Mouse (Mus musculus): ENCODE results near the gene Nt5c. TPM values are rescaled to one million over a fixed set of nuclear protein-coding genes. Genes with fewer than 3 reads are reported as not detected.
A peak's percentile ranks its signal among the peaks of the same experiment; 100 is the strongest.
"Not testable (repeated sequence)": the region's sequence is repeated elsewhere in the genome, so short reads cannot be mapped to it uniquely, and the experiment has no call there.

Nt5c gene
- 10 to 100 TPM in 1 of 2 experiments, 1 to 10 TPM in 1; 8.7 to 11.2 TPM for total RNA-seq (2021)
- long read RNA-seq, experiment 1, transcript Nt5c-201 (5 exons, 858 nt) = major isoform, 11 of 14 reads
- long read RNA-seq, experiment 1, partial matches to known transcripts = 0 of 14 reads
- long read RNA-seq, experiment 1, other reads (novel, unspliced or antisense) = 0 of 14 reads
- long read RNA-seq, experiment 2, transcript Nt5c-201 (5 exons, 858 nt) = major isoform, 11 of 15 reads
- long read RNA-seq, experiment 2, partial matches to known transcripts = 1 of 15 reads
- long read RNA-seq, experiment 2, other reads (novel, unspliced or antisense) = 1 of 15 reads

DNA sequence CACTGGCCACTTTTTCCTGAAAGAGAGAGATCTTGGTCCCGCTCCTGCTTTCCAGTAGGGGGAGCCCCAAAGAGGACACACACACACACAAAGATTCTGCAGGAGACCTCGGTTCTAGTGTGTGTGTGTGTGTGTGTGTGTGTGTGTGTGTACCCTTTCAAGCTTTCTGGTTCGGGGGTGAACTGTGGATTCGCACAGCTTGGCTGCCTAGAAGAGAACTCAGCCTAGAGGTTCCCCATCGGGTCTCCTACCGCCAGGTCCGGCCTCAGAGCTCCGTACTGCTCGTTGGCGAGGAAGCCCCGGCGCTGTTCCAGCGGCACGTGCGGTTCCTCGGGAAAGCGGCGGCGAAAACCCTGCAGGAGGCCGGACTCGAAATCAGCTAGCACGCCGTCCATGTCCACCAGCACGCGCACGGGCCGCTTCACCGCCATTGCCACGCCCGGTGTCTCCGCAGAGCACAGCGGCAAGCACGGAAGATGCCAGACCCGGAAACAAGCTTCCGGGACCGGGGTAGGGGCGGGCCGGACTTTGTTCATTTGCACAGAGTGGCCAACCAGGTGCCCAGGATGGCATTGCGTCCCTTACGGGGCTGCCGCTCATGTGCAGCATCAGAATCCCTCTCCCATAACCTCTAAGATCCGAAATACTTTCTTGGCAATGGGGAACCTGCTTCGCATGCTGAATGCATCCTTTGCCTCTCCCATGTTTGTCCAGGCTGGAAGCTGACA, at the start of gene Nt5c:
Nt5c (minus strand) TSS at position 507 of the 728 bp plus-strand sequence.
- peak; percentile 79 for DNase-seq

DNA sequence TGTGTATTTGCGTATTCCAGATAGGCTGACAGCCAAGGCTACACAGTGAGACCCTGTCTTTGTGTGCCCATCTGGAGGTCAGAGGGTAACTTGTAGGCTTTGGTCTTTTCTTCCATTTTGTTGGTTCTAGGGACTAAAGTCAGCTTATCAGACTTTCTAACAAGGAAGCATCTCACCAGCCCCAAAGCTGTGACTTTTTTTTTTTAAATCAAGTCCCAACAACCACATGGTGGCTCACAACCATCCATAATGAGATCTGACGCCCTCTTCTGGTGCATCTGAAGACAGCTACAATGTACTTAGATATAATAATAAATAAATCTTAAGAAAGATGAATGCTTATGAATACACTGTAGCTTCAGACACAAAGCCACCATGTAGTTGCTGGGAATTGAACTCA, 46.4 kb upstream of the Nt5c start:
- DNase-seq = no peak

DNA sequence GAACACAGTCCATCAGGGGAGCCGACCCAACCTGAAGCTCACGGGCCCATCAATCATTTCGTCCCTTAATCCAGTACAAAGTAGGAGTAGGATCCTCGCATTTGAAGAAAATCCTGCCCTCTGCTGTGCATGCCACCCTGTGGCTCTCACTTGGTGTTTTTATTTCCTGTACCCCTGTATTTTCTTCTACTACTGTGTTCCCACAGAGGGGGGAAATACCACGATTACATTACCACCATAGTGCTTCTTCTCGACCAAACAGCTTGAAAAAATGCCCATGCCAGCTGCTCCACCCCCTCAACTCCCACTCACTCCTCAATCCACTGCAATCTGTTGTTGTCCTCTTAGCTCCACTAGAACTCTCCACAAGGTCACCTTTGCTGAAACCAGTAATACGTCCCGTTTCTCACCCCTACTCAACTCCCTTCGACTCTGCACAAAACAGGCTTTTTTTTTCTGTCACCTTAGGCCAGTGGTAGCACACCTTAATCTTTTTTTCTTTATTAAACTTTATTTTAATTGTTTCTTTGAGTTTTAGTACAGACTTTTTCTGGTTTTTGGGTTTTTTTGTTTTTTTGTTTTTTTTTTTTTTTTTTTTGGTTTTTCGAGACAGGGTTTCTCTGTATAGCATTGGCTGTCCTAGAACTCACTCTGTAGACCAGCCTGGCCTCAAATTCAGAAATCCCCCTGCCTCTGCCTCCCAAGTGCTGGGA, 45.4 kb upstream of the Nt5c start:
- no peak for DNase-seq

DNA sequence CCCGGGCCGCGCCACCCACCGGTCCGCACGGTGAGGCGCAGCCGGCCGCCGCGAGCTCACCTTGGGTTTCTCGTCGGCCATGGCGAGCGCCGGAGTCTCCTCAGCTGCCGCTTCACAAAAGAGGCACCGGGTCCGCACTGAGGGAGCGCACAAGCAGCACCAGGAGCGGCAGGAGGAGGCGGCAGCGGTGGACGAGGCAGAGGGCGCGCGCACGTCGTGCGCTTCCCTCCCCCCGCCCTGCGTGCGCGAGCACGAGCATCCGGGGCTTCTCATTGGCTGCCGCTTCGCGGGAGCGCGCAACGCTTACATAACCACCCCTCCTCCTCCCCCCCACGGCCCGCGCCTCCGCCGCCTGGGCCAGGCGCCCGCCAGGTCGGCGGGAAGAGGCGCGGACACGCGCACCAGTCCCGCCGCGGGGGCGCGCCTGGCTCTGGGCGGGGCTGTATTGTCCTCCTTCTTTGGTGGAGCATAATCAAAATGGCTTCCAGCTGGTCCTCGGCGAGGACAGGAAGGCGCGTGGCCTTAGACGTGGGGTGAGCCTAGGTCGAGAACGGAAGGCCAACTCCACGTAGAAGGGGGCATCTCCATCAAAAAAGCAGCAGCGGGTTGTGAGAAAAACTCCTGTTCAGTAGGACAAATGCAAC, 44.5 kb upstream of the Nt5c start, which contains the start of gene Sumo2:
Sumo2 (minus strand) TSS at position 239 of the 644 bp plus-strand sequence.
- DNase-seq = peak; percentile 98

DNA sequence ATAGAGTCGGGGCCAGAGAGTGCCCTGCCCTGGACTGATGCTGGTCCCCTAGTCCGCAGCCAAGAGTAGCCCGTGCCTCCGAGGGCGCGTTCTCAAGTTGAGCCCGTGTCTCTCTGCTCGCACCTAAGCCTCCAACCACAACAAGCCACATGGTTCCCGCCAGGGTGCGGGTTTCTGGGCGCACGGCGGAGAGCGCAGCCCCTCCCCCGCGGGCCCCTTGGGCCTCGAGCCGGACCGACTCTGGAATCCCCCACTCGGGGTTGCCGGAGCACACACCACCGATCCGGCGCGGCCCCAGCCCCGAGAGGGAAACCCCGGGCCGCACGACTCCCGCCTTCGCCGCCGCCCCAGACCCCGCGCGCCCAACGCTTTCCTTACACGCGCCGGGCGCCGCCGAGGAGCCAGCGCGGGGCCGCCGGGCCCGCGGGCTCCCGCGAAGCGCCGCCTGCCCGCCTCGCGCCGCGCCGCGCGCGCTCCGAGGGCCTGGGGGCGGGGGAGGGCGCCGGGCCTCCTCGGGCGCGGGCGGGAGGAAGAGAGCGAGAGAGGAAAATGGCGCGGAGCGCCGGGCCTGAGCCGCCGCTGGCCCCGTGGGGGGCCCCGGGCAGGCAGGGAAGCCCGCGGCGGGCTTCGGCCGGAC, 43.9 kb upstream of the Nt5c start:
- peak; percentile 67 for DNase-seq

DNA sequence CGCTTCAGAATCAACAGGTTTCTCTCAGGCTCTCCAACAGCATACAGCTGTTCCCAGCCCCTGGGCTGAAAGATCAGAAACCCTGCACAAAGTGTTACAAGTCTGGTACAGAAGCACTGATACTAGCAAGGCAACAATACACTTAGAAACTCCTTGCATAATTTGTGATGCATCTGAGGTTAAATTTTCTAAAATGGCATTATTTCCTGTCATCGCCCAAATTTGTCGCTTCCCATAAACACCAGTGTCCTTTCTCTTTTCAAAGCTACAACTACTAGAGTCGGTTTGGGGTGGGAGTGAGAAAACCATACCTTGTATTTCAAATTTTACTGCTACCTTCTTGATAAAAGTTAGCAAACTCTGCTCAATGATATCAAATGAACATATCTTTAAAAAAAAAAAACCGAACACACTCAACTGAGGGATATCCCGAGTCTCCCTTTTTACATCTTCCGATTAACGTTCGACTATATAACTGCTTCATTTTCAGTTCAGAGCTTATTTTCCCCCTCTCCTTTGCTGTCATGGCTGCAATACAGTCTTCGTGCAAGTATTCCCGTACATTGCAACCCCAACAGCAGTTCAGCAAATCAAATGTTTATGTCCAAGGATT, 43.2 kb upstream of the Nt5c start:
- no peak for DNase-seq

DNA sequence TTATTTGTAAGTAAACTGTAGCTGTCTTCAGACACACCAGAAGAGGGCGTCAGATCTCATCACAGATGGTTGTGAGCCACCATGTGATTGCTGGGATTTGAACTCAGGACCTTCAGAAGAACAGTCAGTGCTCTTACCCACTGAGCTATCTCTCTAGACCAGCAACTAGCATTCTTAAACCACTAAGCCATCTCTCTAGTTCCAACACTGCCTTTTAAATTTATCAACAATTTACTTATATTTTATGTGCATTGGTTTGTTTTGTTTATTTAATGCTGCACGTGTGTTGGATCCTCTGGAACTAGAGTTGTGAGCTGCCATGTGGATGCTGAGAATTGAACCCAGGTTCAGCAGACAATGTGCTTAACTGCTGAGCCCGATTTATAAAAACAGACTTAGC, 34.8 kb upstream of the Nt5c start:
- DNase-seq = not testable (repeated sequence)

DNA sequence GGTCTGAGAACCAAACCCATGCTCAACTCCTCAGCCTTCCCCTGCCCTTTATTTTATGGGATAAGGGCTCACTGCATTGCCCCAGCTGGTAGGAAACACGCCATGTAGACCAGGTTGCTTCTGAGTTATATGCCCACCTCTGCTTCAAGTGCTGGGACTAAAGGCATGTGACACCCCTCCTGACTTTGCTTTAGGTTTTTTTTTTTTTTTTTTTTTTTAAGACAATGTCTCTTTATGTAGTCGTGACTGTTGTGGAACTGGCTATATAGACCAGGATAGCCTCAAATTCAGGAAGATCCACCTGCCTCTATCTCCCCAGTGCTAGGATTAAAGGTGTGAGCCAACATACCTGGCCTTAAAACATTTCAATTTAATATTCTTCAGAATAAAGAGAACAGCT, 31.0 kb upstream of the Nt5c start:
- no peak for DNase-seq

DNA sequence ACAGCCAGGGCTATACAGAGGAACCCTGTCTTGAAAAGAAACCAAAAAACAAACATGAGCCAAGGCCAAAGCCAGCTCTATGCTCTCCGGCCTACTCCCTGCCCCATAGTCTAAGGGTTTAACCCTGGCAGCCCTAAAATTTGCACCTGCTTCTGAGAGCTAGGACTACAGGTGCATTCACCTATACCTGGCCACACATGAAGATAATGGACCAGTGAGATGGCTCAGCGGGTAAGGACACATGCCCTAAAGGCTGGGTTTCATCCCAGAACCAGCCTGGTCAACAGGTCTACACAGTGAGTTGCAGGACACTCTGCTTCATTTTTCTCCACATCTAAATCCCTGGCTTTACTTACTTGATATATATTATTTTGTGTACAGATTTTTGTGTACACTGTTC, 30.6 kb upstream of the Nt5c start:
- DNase-seq = no peak

DNA sequence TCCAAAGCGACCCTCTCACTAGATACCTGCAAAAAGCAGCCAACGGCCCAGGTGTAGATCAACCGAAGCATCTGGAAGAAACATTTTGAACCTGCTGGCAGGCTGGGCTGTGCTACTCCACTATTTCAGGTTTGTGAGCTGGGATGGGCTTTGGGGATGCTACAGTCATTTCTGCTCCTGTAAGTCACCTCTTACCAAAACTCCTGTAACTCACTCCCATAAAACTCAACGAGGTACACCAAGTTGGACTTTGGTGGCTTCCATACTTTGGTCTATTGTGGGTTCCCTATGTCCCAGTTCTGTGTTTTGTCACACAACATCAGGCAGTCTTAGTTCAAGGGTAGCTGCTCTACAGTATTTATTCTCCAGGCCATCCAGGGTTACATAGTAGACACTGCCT, 29.4 kb upstream of the Nt5c start:
- DNase-seq = no peak

DNA sequence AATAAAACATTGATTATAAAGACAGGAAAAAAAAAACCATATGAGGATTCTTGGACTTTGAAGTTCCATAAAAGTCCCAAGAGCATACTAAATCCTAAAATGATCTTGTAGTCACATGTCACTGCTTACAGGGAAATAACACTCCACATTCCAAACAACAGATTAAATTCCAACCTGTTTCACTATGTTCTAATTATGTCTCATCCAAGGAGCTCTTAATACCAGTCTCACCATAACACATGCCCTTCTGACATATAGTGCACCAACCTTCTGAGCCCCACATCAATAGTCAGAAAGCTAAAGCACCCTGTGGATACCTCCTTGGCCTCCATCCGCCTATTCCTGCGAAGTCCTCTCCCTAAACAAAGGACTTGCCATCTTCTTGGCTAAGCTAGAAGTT, 28.6 kb upstream of the Nt5c start:
- DNase-seq = no peak

DNA sequence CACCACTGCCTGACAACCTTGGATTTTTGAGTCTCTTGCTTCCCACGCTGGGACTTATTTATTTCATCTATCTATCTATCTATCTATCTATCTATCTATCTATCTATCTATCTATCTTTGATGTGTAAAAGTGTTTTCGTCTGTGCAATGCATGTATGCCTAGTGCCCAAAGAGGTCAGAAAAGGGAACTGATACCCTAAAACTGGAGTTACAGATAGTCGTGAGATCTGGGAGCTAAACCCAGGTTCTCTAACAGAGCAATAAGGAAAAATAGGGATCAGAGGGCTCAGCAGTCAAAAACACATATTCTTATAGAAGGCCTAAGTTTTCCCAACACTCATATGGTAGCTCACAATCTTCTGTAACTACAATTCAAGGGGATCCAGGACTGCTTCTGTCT, 27.9 kb upstream of the Nt5c start:
- DNase-seq = no peak

DNA sequence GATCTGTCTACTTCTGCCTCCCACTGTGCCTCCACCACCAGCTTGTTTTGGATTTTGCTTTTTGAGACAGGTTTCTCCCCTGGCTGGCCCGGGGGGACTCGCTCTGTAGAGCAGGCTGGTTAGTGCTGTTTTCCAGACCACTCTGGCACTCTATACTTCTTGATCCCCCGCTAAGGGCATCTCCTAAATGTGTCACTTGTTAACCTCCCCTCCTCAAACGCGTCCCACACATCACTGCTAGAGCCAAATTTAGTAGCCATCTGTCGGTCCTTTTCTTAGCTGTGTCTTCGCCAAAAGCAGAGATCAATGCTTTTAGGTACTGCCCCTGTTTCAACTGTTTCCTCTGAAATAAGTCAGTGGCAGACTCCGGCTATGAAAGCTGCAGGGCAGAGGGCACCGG, 27.0 kb upstream of the Nt5c start:
- DNase-seq = no peak

DNA sequence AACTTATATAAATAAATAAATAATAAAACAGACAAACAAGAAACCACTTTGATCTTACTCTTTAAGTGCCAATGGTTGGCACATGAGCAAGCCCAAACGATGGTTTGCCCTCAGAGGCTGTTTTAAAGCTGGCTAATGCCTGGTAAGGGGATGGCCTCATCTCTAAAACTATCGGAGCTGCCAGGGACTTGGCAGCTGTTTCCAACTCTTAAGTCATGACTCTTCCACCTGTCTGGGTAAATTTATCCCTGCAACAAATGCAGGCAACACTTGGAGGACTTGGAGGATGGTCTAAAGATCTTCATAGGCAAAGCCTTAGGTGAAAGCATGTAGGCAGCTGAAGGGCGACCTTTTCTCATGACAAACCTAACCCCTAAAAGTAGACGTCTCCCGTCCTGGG, 25.3 kb upstream of the Nt5c start:
- DNase-seq = no peak

DNA sequence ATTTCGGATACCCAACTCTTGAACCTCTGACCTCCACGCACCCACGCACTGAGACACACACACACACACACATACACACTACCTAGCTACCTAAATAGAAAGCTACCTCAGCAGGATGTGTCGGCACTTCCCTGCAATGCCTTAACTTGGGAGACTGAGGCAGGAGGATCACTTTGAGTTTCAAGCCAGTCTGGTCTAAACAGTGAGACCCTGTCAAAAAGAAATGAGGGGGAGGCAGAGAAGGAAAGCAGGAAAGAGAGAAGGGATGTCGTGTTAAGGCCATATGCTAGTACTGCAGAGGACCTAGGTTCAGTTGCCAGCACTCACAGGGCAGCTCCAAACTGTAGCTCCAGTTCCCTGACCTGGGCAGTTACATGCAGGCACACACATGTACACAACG, 23.4 kb upstream of the Nt5c start:
- no peak for DNase-seq

DNA sequence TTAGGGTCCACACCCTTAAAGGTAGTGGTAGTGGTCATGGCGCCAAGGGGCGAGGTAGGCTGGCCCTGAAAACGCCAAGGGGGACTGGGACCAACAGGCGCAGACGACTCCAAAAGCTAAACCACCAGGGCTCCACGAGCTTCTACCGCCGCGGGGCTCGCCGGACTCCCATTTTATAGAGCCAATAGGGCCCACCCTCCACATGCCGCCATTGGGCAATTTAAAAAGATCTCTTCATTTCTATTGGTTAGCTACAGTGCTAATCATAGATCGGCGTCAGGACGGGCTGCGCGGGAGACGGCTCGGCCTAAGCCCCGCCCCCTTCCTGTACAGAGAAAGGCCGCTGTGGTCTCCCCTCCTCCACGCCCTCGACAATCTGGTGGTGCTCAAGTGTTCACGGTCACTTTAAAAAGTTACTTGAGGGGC, 22.6 kb upstream of the Nt5c start, which contains the start of gene Jpt1:
Jpt1 (minus strand) TSS at position 150 of the 426 bp plus-strand sequence.
- DNase-seq = peak; percentile 96

DNA sequence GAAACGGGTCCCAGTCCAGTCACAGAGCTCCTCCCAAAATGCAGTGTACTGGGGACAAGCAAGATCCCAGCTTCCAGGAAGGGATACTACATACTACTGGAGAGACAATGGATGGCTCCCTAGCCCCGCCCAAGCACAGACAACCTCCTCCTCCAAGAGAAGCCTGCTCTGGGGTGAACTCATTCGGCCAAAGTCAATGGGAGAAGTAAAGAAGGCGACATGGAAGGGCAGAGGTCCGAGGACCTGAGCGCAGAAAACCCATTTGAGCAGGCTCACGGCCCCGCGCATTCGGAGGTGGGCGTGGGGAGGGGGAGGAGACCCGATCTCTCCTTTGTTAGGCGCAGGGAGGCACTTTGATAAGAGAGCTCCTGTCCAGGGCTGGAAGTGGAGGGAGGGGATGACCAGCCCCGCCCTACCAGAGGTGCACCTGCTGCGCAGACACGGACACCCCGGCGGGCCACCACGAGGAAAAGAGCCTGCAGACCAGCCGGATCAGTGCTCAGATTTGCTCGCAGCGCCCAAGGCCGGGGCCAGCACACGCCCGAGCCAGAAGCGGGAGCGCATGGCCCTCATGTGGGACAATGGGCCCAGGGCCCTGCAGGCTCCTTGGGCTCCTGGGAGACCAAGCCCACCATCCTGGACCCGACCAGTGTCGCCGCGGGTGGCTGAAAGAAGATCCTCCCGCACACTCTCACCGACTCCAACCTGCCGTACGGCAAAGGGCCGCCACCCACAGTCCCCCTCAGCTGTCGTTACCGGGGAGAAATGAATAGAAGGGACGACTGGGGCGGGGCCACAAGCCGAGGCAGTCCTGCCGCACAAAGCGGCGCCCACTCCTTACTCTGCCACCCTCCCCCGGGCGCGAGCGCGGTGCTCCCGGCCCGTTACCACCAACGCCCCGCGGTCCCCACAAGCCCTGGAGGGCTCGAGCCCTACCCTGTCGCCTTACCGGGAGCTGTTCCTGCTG, 21.9 kb upstream of the Nt5c start:
- DNase-seq = peak; percentile 45

DNA sequence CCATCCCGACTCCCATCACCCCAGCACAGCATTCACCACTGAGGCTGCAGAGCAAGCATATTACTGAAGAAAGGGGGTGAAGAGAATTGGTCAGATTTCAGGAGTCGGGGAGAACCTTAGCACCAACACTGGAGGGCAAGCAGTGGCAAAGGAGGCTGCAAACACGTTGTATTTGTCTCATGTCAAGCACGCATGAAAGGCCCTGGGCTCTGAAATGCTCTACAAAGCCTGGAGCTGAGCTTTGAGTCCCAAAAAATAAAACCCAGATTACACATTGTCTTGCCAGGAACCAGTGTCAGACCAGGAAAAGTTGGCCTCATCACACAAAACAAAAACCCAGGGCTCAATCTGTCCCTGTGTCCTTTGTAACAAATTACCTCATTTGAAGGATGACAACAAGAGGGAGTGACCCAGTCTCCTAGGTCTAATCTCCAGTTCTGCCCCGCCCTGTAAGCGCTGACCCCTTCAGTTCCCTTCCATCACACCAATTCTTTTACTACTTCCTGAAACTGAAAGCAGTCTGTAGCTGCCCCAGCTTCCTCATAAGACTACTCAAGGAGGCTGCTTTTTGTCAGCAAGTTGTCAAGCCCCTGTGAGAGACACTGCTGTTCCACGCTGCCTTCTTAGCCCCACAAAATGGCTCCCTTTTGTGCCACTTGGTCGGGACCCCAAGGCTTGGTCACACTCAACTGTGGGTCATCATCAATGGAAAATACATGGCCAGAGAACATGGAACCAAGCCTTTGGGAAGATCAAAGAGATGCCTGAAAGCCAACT, 20.9 kb upstream of the Nt5c start:
- peak; percentile 34 for DNase-seq

DNA sequence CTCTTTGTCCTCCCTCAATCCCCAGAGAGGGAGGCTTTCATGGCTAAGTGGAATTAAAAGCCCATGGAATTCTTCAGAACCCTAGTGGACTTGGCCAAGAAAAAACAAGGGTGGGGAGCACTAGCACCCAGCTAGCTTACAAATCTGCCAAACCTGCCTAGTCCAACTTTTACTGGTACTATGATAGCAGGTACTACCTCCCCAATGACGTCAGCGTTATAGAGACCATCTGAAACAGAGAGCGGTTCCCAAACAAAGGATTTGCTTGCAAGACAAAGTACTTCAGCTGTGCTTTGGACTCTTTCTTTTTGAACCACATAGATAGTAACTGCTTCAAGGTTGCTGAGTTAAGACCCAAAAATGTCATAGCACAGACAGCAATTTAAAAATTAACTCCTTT, 20.3 kb upstream of the Nt5c start:
- no peak for DNase-seq

DNA sequence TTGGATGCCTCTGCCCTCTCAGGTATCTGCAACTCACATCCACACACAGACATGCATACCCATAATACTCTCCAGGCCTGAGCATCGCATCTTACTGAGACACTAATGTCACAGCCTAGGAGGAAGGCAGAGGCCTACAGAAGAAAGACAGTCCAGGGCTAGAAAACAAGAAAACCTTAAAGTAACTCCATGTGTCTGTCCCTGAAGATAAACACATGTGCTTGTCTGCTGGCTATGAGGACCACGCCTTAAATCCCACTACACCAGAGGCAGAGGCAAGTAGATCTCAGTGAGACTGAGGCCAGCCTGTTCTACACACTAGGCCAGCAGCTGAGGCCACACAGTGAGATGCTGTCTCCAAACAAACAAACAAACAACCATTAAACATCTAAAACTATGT, 19.5 kb upstream of the Nt5c start:
- no peak for DNase-seq

All from gastrocnemius, postnatal 25 days (tissue).